Mouse (Mus musculus): ENCODE results near the gene Gga1. TPM values are rescaled to one million over a fixed set of nuclear protein-coding genes. Genes with fewer than 3 reads are reported as not detected.
A peak's percentile ranks its signal among the peaks of the same experiment; 100 is the strongest.

The Gga1 gene
- polyA plus RNA-seq, 1 experiment from 2014 or later: 51.8 TPM

DNA sequence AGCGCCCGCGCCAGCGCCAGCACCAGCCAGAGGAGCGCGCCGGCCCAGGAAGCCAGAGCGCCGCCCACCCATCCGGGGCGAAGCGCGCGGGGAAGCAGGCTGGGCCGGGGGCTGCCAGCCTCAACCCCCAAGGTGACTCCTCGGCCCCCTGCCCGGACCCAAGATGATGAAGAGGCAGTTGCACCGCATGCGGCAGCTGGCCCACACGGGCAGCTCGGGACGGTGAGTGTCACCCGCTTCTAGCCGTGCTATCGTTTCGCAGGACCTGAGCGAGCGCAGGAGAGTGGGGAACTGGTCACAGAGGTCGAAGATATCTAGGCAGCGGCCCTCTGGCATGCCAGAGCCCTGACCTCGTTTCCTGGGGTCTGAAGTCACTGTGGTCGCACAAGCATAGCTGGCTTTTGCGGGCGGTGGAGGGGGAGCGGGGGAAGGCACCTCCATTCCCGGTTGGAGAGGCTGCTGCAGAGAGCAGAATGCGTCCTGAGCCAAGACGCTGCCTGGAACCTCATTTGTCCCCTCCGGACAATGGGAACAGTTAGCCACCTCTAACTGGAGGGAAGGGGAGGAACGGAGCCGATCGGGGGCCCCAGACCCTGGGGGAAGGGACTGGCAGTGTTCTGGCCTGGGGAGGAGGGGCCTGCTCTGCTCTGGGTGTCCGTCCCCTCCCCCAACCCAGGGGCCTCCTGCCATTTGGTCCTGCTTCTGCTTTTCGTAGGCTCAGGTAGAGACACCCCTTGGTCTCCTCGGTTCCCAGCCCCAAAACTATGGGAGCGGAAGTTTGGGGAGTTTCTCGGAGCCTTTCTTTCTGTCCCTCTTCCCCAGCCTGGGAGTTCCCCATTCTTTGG, 23.0 kb downstream of the Gga1 start, which contains the start of gene Sh3bp1:
Gene Sh3bp1, plus strand, starts transcription at position 29 of the 845 bp plus-strand sequence.
- H3K4me1 ChIP-seq: peaks cover 65% of the 10 kb centered on the region
- ATAC-seq (ENCODE audit: insufficient number of reproducible peaks, insufficient read depth, low FRiP score, low TSS enrichment, low read depth): 0 out of 2 replicates have a peak, but pooled peaks have one; percentile 56

GRCm38 (mm10) chr15:78900585-78901421, 23.8 kb downstream of the Gga1 start:
- Histone ChIP-seq H3K36me3 (peaks cover 37% of the 10 kb centered on the region), H3K4me3 (peak overlapping the region; percentile 83), H3K9me3 (no peaks in the 10 kb centered on the region), H3K4me2 (peak overlapping the region; percentile 88), H3K9ac (peak overlapping the region; percentile 86), H3K4me1 (peaks cover 57% of the 10 kb centered on the region), H3K27me3 (no peaks in the 10 kb centered on the region), H3K27ac (peak overlapping the region; percentile 87)
- 8% methylated on average over 18 of the region's 18 CpGs for WGBS
- 0 out of 2 replicates have a peak, but pooled peaks have one; percentile 26 for ATAC-seq (ENCODE audit: insufficient number of reproducible peaks, insufficient read depth, low FRiP score, low TSS enrichment, low read depth)

More for the DNA sequence above, 23.0 kb downstream of the Gga1 start, which contains the start of gene Sh3bp1:
- Histone ChIP-seq H3K27ac (peak within 1 kb of the TSS; percentile 87), H3K9me3 (no peaks in the 10 kb centered on the region), H3K9ac (peak within 1 kb of the TSS; percentile 86), H3K4me2 (peak within 1 kb of the TSS; percentile 88), H3K4me3 (peak within 1 kb of the TSS; percentile 83), H3K36me3 (peaks cover 31% of the 10 kb centered on the region), H3K27me3 (no peaks in the 10 kb centered on the region)
- WGBS: under 1% methylated on average over 47 of the region's 47 CpGs

DNA sequence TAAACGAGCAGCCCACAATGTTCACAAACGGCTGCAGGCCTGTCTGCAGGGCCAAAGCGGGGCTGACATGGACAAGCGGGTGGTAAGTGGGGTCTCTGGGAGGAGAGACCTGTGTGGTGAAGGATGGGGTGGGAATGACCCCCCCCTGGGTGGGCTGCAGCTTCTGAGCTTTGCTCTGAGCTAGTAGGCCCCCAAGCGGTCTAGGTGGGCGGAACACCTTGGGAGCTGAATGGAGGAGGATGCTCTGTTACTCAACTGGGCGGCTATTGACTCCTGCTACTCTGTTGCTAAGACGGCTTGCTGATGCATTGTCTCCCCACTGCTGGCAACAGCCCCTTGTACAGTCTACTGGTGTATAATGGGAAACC, 24.4 kb downstream of the Gga1 start:
- peaks cover 50% of the 10 kb centered on the region for H3K4me1 ChIP-seq
- 31% methylated on average over 8 of the region's 8 CpGs for WGBS

GRCm38 (mm10) chr15:78903243-78903642, 26.3 kb downstream of the Gga1 start:
- no peaks in the 10 kb centered on the region for H3K9me3 ChIP-seq
- H3K9ac ChIP-seq: peak overlapping the region; percentile 44; the same call in 1 of the 2 replicates
- H3K4me2 ChIP-seq: 0 out of 2 replicates have a peak overlapping the region, but pooled peaks have one; percentile 24
- H3K27ac ChIP-seq: no peak overlapping the region
- H3K27me3 ChIP-seq: no peaks in the 10 kb centered on the region
- no peak overlapping the region for H3K4me3 ChIP-seq
- peaks cover 62% of the 10 kb centered on the region for H3K36me3 ChIP-seq
- WGBS: 0% methylated on average over 2 of the region's 2 CpGs
- H3K4me1 ChIP-seq: peaks cover 35% of the 10 kb centered on the region
- no peak for ATAC-seq (ENCODE audit: insufficient number of reproducible peaks, insufficient read depth, low FRiP score, low TSS enrichment, low read depth)

More for the DNA sequence above, 24.4 kb downstream of the Gga1 start:
- peak overlapping the region; percentile 86 for H3K9ac ChIP-seq
- H3K4me3 ChIP-seq: peak overlapping the region; percentile 83
- H3K27me3 ChIP-seq: no peaks in the 10 kb centered on the region
- H3K27ac ChIP-seq: peak overlapping the region; percentile 87
- 0 out of 2 replicates have a peak, but pooled peaks have one; percentile 8 for ATAC-seq (ENCODE audit: insufficient number of reproducible peaks, insufficient read depth, low FRiP score, low TSS enrichment, low read depth)
- H3K4me2 ChIP-seq: peak overlapping the region; percentile 88
- no peaks in the 10 kb centered on the region for H3K9me3 ChIP-seq
- H3K36me3 ChIP-seq: peaks cover 43% of the 10 kb centered on the region

DNA sequence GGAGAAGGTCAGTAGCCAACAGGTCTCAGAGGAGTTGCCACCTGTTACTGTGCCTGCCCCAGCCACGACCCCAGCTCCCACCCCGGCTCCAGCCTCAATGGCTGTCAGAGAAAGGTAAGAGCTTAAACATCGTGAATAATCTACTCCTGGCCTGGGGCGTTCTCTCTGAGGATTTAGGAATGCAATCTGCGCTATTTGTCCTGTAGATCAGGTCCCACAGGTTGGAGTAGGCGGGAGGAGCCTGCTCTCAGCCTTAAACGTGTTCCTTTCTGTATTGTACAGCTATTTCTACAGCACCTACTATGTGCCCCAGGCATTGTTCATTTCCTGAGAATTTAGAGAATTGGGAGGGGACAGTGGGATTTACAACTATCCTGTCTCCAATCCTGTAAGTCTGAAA, 31.4 kb downstream of the Gga1 start:
- Histone ChIP-seq H3K27me3 (no peaks in the 10 kb centered on the region), H3K9ac (no peak overlapping the region), H3K9me3 (no peaks in the 10 kb centered on the region), H3K36me3 (peaks cover 84% of the 10 kb centered on the region), H3K27ac (0 out of 2 replicates have a peak overlapping the region, but pooled peaks have one; percentile 7), H3K4me3 (no peak overlapping the region), H3K4me1 (peaks cover 8% of the 10 kb centered on the region), H3K4me2 (no peak overlapping the region)
- WGBS: 57% methylated on average over 7 of the region's 7 CpGs
- ATAC-seq (ENCODE audit: insufficient number of reproducible peaks, insufficient read depth, low FRiP score, low TSS enrichment, low read depth): no peak

DNA sequence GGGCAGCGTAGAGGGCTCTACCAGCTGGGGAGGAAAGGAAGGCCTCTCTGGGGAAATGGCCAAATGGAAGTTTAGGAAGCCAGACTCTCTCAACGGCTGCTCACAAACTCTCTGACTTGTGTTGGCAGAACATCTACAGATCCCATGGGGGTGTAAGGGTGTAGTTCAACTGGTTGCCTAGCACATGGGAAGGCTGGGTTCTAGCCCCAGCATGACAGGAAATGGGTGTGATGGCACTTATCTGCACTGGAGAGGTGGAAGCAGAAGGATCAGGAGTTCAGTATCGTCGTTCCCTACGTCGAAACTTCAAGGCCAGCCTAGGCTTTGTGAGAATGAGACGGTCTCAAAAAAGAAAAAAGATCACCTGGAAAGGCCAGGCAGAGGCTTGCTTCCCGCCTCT, 32.0 kb downstream of the Gga1 start:
- peaks cover 78% of the 10 kb centered on the region for H3K36me3 ChIP-seq
- no peak overlapping the region for H3K4me3 ChIP-seq
- H3K27ac ChIP-seq: peak overlapping the region; percentile 7; the same call in 1 of the 2 replicates
- no peak for ATAC-seq (ENCODE audit: insufficient number of reproducible peaks, insufficient read depth, low FRiP score, low TSS enrichment, low read depth)
- peaks cover 9% of the 10 kb centered on the region for H3K4me1 ChIP-seq
- H3K4me2 ChIP-seq: no peak overlapping the region
- H3K27me3 ChIP-seq: no peaks in the 10 kb centered on the region
- 86% methylated on average over 8 of the region's 8 CpGs for WGBS
- H3K9me3 ChIP-seq: no peaks in the 10 kb centered on the region
- H3K9ac ChIP-seq: 0 out of 2 replicates have a peak overlapping the region, but pooled peaks have one; percentile 6

- Histone ChIP-seq H3K9me3 (no peaks in the 10 kb centered on the region), H3K27ac (no peak overlapping the region), H3K4me3 (no peak overlapping the region), H3K36me3 (peaks cover 48% of the 10 kb centered on the region), H3K4me2 (no peak overlapping the region), H3K27me3 (no peaks in the 10 kb centered on the region), H3K4me1 (peaks cover 35% of the 10 kb centered on the region), H3K9ac (no peak overlapping the region)
- WGBS: 36% methylated on average over 9 of the region's 9 CpGs
- no peak for ATAC-seq (ENCODE audit: insufficient number of reproducible peaks, insufficient read depth, low FRiP score, low TSS enrichment, low read depth)
These were observed 35.0 kb downstream of the Gga1 start for GRCm38 (mm10) chr15:78912040-78912439.

GRCm38 (mm10) chr15:78913632-78914090, 36.7 kb downstream of the Gga1 start, which contains the start of gene Pdxp:
Gene Pdxp (plus strand): TSS chr15:78913919.
- Histone ChIP-seq H3K4me1 (peaks cover 44% of the 10 kb centered on the region), H3K9me3 (no peaks in the 10 kb centered on the region), H3K36me3 (peaks cover 40% of the 10 kb centered on the region), H3K4me2 (peak within 1 kb of the TSS; percentile 92), H3K9ac (peak within 1 kb of the TSS; percentile 85), H3K4me3 (peak within 1 kb of the TSS; percentile 76), H3K27ac (peak within 1 kb of the TSS; percentile 94), H3K27me3 (no peaks in the 10 kb centered on the region)
- ATAC-seq (ENCODE audit: insufficient number of reproducible peaks, insufficient read depth, low FRiP score, low TSS enrichment, low read depth): peak; percentile 91
- under 1% methylated on average over 50 of the region's 51 CpGs for WGBS

DNA sequence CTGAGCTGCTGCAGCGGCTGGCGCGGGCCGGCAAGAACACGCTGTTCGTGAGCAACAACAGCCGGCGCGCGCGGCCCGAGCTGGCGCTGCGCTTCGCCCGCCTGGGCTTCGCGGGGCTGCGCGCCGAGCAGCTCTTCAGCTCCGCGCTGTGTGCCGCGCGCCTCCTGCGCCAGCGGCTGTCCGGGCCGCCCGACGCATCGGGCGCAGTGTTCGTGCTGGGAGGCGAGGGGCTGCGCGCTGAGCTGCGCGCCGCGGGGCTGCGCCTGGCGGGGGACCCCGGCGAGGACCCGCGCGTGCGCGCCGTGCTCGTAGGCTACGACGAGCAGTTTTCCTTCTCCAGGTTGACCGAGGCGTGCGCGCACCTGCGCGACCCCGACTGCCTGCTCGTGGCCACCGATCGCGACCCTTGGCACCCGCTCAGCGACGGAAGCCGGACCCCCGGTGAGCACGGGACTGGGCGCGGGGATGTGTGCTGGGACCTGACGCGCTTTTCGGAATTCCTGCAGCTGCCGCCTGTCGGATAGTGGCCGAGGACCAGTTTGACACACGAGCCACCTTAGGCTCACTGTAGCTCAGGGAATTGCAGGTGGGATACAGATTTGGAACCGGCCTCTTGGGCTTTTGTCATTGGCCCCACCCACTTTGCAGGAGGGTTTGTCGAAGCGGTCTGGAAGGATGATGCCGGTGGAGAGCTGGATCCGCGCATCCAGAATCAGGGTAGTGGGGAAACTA, 37.3 kb downstream of the Gga1 start:
- H3K4me2 ChIP-seq: peak overlapping the region; percentile 92
- no peaks in the 10 kb centered on the region for H3K27me3 ChIP-seq
- no peaks in the 10 kb centered on the region for H3K9me3 ChIP-seq
- H3K4me3 ChIP-seq: peak overlapping the region; percentile 76
- under 1% methylated on average over 86 of the region's 87 CpGs for WGBS
- ATAC-seq (ENCODE audit: insufficient number of reproducible peaks, insufficient read depth, low FRiP score, low TSS enrichment, low read depth): peak; percentile 29
- H3K27ac ChIP-seq: peak overlapping the region; percentile 94
- H3K36me3 ChIP-seq: peaks cover 39% of the 10 kb centered on the region
- peak overlapping the region; percentile 85 for H3K9ac ChIP-seq
- peaks cover 44% of the 10 kb centered on the region for H3K4me1 ChIP-seq

DNA sequence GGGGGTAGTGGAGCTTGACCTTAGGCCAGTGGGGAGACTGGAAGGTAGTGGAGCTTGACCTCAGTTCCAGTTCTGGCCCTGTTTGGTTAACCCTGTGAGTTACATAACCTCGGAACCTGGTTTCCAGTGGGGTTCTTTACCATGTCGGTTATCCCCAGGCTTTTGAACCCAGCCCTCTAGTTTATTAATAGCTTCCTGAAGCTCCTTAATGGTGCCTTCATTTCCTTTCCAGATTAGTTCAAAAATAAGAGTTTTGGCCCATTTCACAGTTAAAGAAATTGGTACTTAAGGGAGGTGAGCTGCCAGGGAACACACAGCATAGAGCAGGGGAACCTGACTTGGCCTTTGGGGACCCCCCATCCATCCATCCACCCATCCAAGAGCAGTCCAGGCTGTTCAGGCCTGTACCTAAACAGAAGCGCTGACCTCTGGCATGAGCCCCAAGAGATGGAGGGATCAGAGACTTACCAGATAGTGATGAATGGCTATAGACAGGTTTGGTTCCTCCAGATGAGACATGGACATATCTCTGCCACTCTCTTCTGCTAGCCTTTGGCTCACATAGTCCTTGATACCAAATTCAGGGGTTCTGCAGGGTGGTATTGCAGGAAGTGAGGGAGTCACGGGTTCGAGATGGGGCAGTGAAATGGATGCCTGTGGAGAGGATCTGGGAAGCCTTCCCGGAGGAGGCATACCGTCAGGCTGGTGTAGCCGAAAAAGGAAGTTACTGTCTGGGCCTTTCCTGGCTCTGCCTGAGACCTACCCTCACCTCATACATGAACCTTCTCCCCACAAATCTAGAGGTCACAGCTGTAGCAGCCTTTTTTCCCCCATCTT, 38.1 kb downstream of the Gga1 start:
- Histone ChIP-seq H3K27ac (0 out of 2 replicates have a peak overlapping the region, but pooled peaks have one; percentile 94), H3K4me1 (peaks cover 44% of the 10 kb centered on the region)
- 48% methylated on average over 8 of the region's 8 CpGs for WGBS

More for the DNA sequence above, 38.1 kb downstream of the Gga1 start:
- Histone ChIP-seq H3K9ac (peak overlapping the region; percentile 85), H3K27me3 (no peaks in the 10 kb centered on the region), H3K36me3 (peaks cover 37% of the 10 kb centered on the region), H3K4me2 (peak overlapping the region; percentile 92), H3K9me3 (no peaks in the 10 kb centered on the region), H3K4me3 (peak overlapping the region; percentile 76)
- ATAC-seq (ENCODE audit: insufficient number of reproducible peaks, insufficient read depth, low FRiP score, low TSS enrichment, low read depth): no peak

All from embryonic facial prominence, embryonic 13.5 days (tissue).